Mouse (Mus musculus) lung, adult 2 months (tissue): ENCODE measurements around the gene Myo1b. TPM values are rescaled to one million over a fixed set of nuclear protein-coding genes. Genes with fewer than 3 reads are reported as not detected.

ENCODE experiments used
- DNase-seq: peaks from one replicate; pipeline ENCODE4 v3.0.0; 2022
- H3K4me1 ChIP-seq: fragments of 200-500 bp; 2 replicates; pipeline ENCODE4 v1.6.1; 2011; ENCODE audit warnings: low read length; ENCODE audit not compliant: control insufficient read depth, insufficient read depth
- H3K4me3 ChIP-seq: fragments of 200-500 bp; replicated peaks from 2 replicates; pipeline ENCODE3; 2011; ENCODE audit warnings: low read depth, mild to moderate bottlenecking, control low read depth, low read length; ENCODE audit errors: extremely low read depth
- CTCF ChIP-seq: fragments of 200-500 bp; IDR thresholded peaks from 2 replicates; pipeline ENCODE4 v1.5.1; 2011; ENCODE audit warnings: mild to moderate bottlenecking, low read length, control low read depth; ENCODE audit not compliant: insufficient read depth
- POLR2A ChIP-seq: fragments of 200-500 bp; IDR thresholded peaks from 2 replicates; pipeline ENCODE4 v1.6.1; 2011; ENCODE audit warnings: low read depth, mild to moderate bottlenecking, control low read depth, low read length, borderline replicate concordance; ENCODE audit errors: extremely low read depth
- WGBS: fragments of 180-500 bp; shearing (Covaris S2); methylation state at CpG from one replicate; pipeline ENCODE4 v1.1.7; 2018; 5-methylcytosine and 5-hydroxymethylcytosine counted together
- polyA plus RNA-seq: library from polyadenylated mRNA; depleted of rRNA; stranded (reverse); fragments of >200 nt; gene quantifications from 2 replicates; pipeline ENCODE4 v1.2.3, GENCODE M21; 2012

Myo1b gene
- polyA plus RNA-seq, 1 experiment = 54.1 TPM

- WGBS = 41% methylated on average over 5 of the region's 5 CpGs
- TF ChIP-seq POLR2A = no peak
- no peak for TF ChIP-seq CTCF
- H3K4me1 ChIP-seq = peaks cover 6% of the 10 kb centered on the region; the same call in 1 of the 2 replicates
- no peak overlapping the region for H3K4me3 ChIP-seq
- DNase-seq = no peak
Measured at GRCm38 (mm10) chr1:51930584-51930983, 14.7 kb upstream of the Myo1b start.

- WGBS = 37% methylated on average over 3 of the region's 3 CpGs
- DNase-seq = no peak
- Histone ChIP-seq H3K4me1 (0 out of 2 replicates have a peak, but pooled peaks cover 2% of the 10 kb centered on the region), H3K4me3 (no peak overlapping the region)
- TF ChIP-seq CTCF = no peak
- no peak for TF ChIP-seq POLR2A
Measured at GRCm38 (mm10) chr1:51929557-51929956, 13.7 kb upstream of the Myo1b start.

GRCm38 (mm10) chr1:51922820-51923219, 6.9 kb upstream of the Myo1b start:
- Histone ChIP-seq H3K4me1 (no peaks in the 10 kb centered on the region), H3K4me3 (no peak overlapping the region)
- DNase-seq = no peak
- 33% methylated on average over 12 of the region's 12 CpGs for WGBS
- TF ChIP-seq POLR2A = no peak
- no peak for TF ChIP-seq CTCF

GRCm38 (mm10) chr1:51916276-51916675, 405 bp upstream of the Myo1b start:
- no peak overlapping the region for H3K4me3 ChIP-seq
- WGBS = 90% methylated on average over 5 of the region's 5 CpGs

GRCm38 (mm10) chr1:51915051-51915575, 758 bp downstream of the Myo1b start:
- DNase-seq = peak; percentile 77
- Histone ChIP-seq H3K4me3 (peak overlapping the region; percentile 81), H3K4me1 (peaks cover 6% of the 10 kb centered on the region)
- 2% methylated on average over 33 of the region's 33 CpGs for WGBS
- TF ChIP-seq CTCF = no peak
- TF ChIP-seq POLR2A = 0 out of 2 replicates have a peak, but pooled peaks have one; percentile 23

More at GRCm38 (mm10) chr1:51916276-51916675, 405 bp upstream of the Myo1b start:
- no peak for DNase-seq
- no peak for TF ChIP-seq CTCF
- TF ChIP-seq POLR2A = no peak
- peaks cover 4% of the 10 kb centered on the region for H3K4me1 ChIP-seq

GRCm38 (mm10) chr1:51914095-51914494, 1.8 kb downstream of the Myo1b start:
- no peak for DNase-seq
- H3K4me3 ChIP-seq = peak overlapping the region; percentile 24
- peaks cover 6% of the 10 kb centered on the region for H3K4me1 ChIP-seq
- TF ChIP-seq POLR2A (no peak), CTCF (no peak)
- 33% methylated on average over 3 of the region's 3 CpGs for WGBS

- Histone ChIP-seq H3K4me1 (peaks cover 6% of the 10 kb centered on the region), H3K4me3 (peak overlapping the region; percentile 26)
- TF ChIP-seq CTCF = no peak
- DNase-seq = no peak
- WGBS = 53% methylated on average over 14 of the region's 14 CpGs
Measured at GRCm38 (mm10) chr1:51913071-51913814, 2.6 kb downstream of the Myo1b start.

- Histone ChIP-seq H3K4me1 (peaks cover 14% of the 10 kb centered on the region), H3K4me3 (no peak overlapping the region)
- no peak for DNase-seq
- TF ChIP-seq CTCF (no peak), POLR2A (no peak)
- WGBS = 34% methylated on average over 4 of the region's 4 CpGs
Measured at GRCm38 (mm10) chr1:51911331-51911730, 4.5 kb downstream of the Myo1b start.

GRCm38 (mm10) chr1:51909204-51909603, 6.7 kb downstream of the Myo1b start:
- Histone ChIP-seq H3K4me3 (no peak overlapping the region), H3K4me1 (peaks cover 14% of the 10 kb centered on the region)
- 65% methylated on average over 2 of the region's 2 CpGs for WGBS
- TF ChIP-seq POLR2A (no peak), CTCF (no peak)
- DNase-seq = no peak

- TF ChIP-seq POLR2A (no peak), CTCF (no peak)
- no peak for DNase-seq
- peaks cover 12% of the 10 kb centered on the region for H3K4me1 ChIP-seq
- WGBS = 25% methylated on average over 8 of the region's 8 CpGs
- no peak overlapping the region for H3K4me3 ChIP-seq
Measured at GRCm38 (mm10) chr1:51907821-51908220, 8.1 kb downstream of the Myo1b start.
